Mouse (Mus musculus): ENCODE results near the gene Igf1r.

The Igf1r gene

GRCm38 (mm10) chr7:68010168-68010567 is 57.5 kb downstream of the Igf1r start:
- DNase-seq (ENCODE audit: low read depth), result no peak

- DNase-seq (ENCODE audit: low read depth), result no peak
Measured at GRCm38 (mm10) chr7:68010802-68011201, 58.2 kb downstream of the Igf1r start.

- DNase-seq (ENCODE audit: low read depth), result no peak
Measured at GRCm38 (mm10) chr7:68011385-68012122, 58.9 kb downstream of the Igf1r start.

- no peak for DNase-seq (ENCODE audit: low read depth)
Measured at GRCm38 (mm10) chr7:68012123-68012474, 59.5 kb downstream of the Igf1r start.

- no peak for DNase-seq (ENCODE audit: low read depth)
Measured at GRCm38 (mm10) chr7:68014495-68014894, 61.9 kb downstream of the Igf1r start.

- no peak for DNase-seq (ENCODE audit: low read depth)
Measured at GRCm38 (mm10) chr7:68015404-68015803, 62.8 kb downstream of the Igf1r start.

GRCm38 (mm10) chr7:68018038-68018437 is 65.4 kb downstream of the Igf1r start:
- no peak for DNase-seq (ENCODE audit: low read depth)

- DNase-seq (ENCODE audit: low read depth), result no peak
Measured at GRCm38 (mm10) chr7:68020556-68020955, 67.9 kb downstream of the Igf1r start.

- DNase-seq (ENCODE audit: low read depth), result no peak
Measured at GRCm38 (mm10) chr7:68021741-68022140, 69.1 kb downstream of the Igf1r start.

GRCm38 (mm10) chr7:68022188-68022587 is 69.6 kb downstream of the Igf1r start:
- no peak for DNase-seq (ENCODE audit: low read depth)

- no peak for DNase-seq (ENCODE audit: low read depth)
Measured at GRCm38 (mm10) chr7:68023882-68024281, 71.3 kb downstream of the Igf1r start.

- DNase-seq (ENCODE audit: low read depth), result no peak
Measured at GRCm38 (mm10) chr7:68024625-68025024, 72.0 kb downstream of the Igf1r start.

GRCm38 (mm10) chr7:68025396-68025795 is 72.8 kb downstream of the Igf1r start:
- no peak for DNase-seq (ENCODE audit: low read depth)

- DNase-seq (ENCODE audit: low read depth), result no peak
Measured at GRCm38 (mm10) chr7:68026076-68026475, 73.4 kb downstream of the Igf1r start.

GRCm38 (mm10) chr7:68028167-68028566 is 75.5 kb downstream of the Igf1r start:
- DNase-seq (ENCODE audit: low read depth), result no peak

- no peak for DNase-seq (ENCODE audit: low read depth)
Measured at GRCm38 (mm10) chr7:68030846-68031245, 78.2 kb downstream of the Igf1r start.

GRCm38 (mm10) chr7:68036527-68036926 is 83.9 kb downstream of the Igf1r start:
- DNase-seq (ENCODE audit: low read depth), result no peak

- no peak for DNase-seq (ENCODE audit: low read depth)
Measured at GRCm38 (mm10) chr7:68038846-68039245, 86.2 kb downstream of the Igf1r start.

- DNase-seq (ENCODE audit: low read depth), result no peak
Measured at GRCm38 (mm10) chr7:68039550-68039949, 86.9 kb downstream of the Igf1r start.

GRCm38 (mm10) chr7:68044621-68045020 is 92.0 kb downstream of the Igf1r start:
- DNase-seq (ENCODE audit: low read depth), result no peak

- no peak for DNase-seq (ENCODE audit: low read depth)
Measured at GRCm38 (mm10) chr7:68047152-68047551, 94.5 kb downstream of the Igf1r start.

GRCm38 (mm10) chr7:68048532-68048931 is 95.9 kb downstream of the Igf1r start:
- no peak for DNase-seq (ENCODE audit: low read depth)

GRCm38 (mm10) chr7:68049048-68049447 is 96.4 kb downstream of the Igf1r start:
- DNase-seq (ENCODE audit: low read depth), result no peak

GRCm38 (mm10) chr7:68053002-68053624 is 100.5 kb downstream of the Igf1r start:
- no peak for DNase-seq (ENCODE audit: low read depth)

Measured in naive thymus-derived CD4-positive, alpha-beta T cell, adult 2 months (primary cell).